Mouse (Mus musculus) hindbrain, embryonic 15.5 days (tissue): ENCODE data around the gene Mrps17. TPM values are rescaled to one million over a fixed set of nuclear protein-coding genes. Genes with fewer than 3 reads are reported as not detected.
"Not testable (repeated sequence)": the region's sequence is repeated elsewhere in the genome, so short reads cannot be mapped to it uniquely, and the experiment has no call there.

Source experiments
- ATAC-seq: fragments of 200-750 bp; cut with Nextera tagmentation; 2 replicates; pipeline ENCODE4 v1.8.0; 2017; ENCODE audit warnings: low read depth, moderate number of reproducible peaks, moderate TSS enrichment; ENCODE audit not compliant: low FRiP score
- H3K27ac ChIP-seq: fragments of 300-500 bp; sonication (generic); replicated peaks from 2 replicates; pipeline ENCODE4 v1.5.1; 2015; ENCODE audit warnings: mild to moderate bottlenecking, inconsistent platforms
- H3K27me3 ChIP-seq: fragments of 300-500 bp; sonication (generic); 2 replicates; pipeline ENCODE4 v1.6.1; 2015; ENCODE audit warnings: control low read depth, inconsistent platforms
- H3K36me3 ChIP-seq: fragments of 300-500 bp; sonication (generic); 2 replicates; pipeline ENCODE4 v1.6.1; 2015; ENCODE audit warnings: control low read depth, inconsistent platforms
- H3K4me1 ChIP-seq: fragments of 300-500 bp; sonication (generic); replicated peaks from 2 replicates; pipeline ENCODE4 v1.6.1; 2015; ENCODE audit warnings: control low read depth, inconsistent platforms
- H3K4me2 ChIP-seq: fragments of 300-500 bp; sonication (generic); 2 replicates; pipeline ENCODE4 v1.6.1; 2015; ENCODE audit warnings: moderate library complexity, mild to moderate bottlenecking, inconsistent platforms
- H3K4me3 ChIP-seq: fragments of 300-500 bp; sonication (generic); 2 replicates; pipeline ENCODE4 v1.5.1; 2015; ENCODE audit warnings: mild to moderate bottlenecking, inconsistent platforms
- H3K9ac ChIP-seq: fragments of 300-500 bp; sonication (generic); 2 replicates; pipeline ENCODE4 v1.6.1; 2015; ENCODE audit warnings: inconsistent platforms
- H3K9me3 ChIP-seq: fragments of 300-500 bp; sonication (generic); 2 replicates; pipeline ENCODE4 v1.6.1; 2016; ENCODE audit warnings: control low read depth, inconsistent platforms
- WGBS: fragments of 180-500 bp; shearing (Covaris S2); methylation state at CpG from one replicate; pipeline ENCODE4 v1.1.7; 2015; 5-methylcytosine and 5-hydroxymethylcytosine counted together
- polyA plus RNA-seq: library from polyadenylated mRNA; unstranded; fragments of >200 nt; fragmentation: Nextera tagmentation; extraction: Ambion mirVana; gene quantifications from 2 replicates; pipeline ENCODE4 v1.2.1, GENCODE M21; 2015

Gene Mrps17
- polyA plus RNA-seq: 162 and 169 TPM in 2 replicates

DNA sequence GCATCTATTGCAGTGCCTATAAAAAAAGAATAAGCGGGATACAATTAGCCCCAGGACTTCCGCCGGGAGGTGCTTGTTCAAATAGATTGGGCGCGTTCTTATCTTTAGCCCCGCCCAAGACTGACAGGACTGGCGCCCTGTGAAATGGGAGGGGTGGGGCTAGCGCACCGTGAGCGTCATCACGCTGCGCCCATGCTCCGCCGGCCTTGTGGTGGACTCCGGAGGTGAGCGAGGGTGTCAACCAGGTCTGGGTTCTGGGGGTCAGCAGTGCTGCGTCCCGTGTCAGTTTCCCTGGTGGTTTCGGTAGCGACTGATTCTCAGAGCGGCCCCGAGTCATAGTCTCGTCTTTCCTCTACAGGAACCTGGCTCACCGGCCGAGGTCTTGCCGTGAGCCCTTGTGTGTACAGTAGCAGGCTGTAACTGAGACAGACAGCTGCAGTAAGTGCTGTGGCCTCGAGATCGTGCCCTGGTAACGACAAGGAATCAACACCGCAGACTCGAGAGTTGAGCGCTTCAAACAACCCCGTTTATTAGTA lies at the start of gene Mrps17:
Mrps17 (plus strand) TSS at position 172 of the 536 bp plus-strand sequence.
- no peaks in the 10 kb centered on the region for H3K27me3 ChIP-seq
- no peaks in the 10 kb centered on the region for H3K9me3 ChIP-seq
- H3K4me3 ChIP-seq: peak within 1 kb of the TSS; percentile 96
- H3K36me3 ChIP-seq: peaks cover 23% of the 10 kb centered on the region
- WGBS: under 1% methylated on average over 33 of the region's 33 CpGs
- peaks cover 11% of the 10 kb centered on the region for H3K4me1 ChIP-seq
- peak within 1 kb of the TSS; percentile 82 for H3K9ac ChIP-seq
- peak within 1 kb of the TSS; percentile 89 for H3K4me2 ChIP-seq
- peak within 1 kb of the TSS; percentile 75; the same call in 1 of the 2 replicates for H3K27ac ChIP-seq
- ATAC-seq: peak; percentile 98

DNA sequence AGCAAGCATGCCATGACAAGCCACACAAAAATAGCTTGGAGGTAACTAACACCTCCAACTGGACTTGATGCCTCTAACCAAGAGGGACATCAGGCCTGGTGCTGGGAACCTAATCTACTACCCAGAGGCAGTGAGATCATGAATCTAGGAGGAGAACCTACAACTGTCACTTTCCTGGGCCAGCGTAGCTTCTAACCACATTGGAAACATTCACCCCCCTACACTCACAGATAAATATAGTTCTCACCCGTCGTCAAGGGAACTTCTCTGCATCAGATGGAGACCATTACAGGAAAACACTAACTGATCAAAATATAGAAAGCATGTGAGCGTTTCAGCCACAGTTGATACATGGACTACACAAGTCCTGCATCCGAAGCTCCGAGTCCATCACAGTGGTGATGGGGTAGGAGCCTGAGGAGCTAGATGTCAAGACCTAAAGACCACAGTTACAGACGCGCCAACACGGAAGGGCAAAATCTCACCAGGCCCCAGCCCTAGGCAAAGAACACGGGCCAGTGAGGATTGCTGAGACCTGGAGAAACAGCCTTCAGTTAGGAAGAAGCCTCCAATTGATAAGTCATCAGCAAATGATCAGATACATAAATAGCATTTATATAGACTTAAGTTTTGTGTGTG lies 48.9 kb upstream of the Mrps17 start:
- H3K27me3 ChIP-seq: no peaks in the 10 kb centered on the region
- H3K4me2 ChIP-seq: no peak overlapping the region
- no peak overlapping the region for H3K9ac ChIP-seq
- H3K9me3 ChIP-seq: no peaks in the 10 kb centered on the region
- no peak overlapping the region for H3K4me3 ChIP-seq
- 98% methylated on average over 10 of the region's 10 CpGs for WGBS
- peaks cover 12% of the 10 kb centered on the region for H3K4me1 ChIP-seq
- H3K27ac ChIP-seq: no peak overlapping the region
- H3K36me3 ChIP-seq: no peaks in the 10 kb centered on the region
- no peak for ATAC-seq

DNA sequence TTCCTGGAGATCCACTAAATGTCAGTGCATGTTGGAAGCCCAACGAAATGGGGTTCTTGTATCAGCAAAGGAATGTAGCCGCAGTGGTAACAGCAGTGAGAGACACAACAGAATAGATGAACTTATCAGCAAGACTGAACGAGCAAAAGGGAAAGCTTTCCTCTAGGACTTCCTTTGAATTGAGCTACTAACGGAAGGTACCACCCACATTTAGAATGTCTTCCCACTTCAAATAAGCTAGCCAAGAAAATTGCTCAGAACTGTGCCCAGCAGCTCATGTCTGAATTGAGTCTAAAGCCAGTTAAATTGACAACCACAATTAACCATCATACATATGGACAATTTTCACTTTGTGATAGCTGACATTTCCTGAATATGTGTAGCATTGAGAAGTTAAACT lies 47.4 kb upstream of the Mrps17 start:
- no peak overlapping the region for H3K9ac ChIP-seq
- H3K4me1 ChIP-seq: peaks cover 12% of the 10 kb centered on the region
- no peaks in the 10 kb centered on the region for H3K36me3 ChIP-seq
- H3K27me3 ChIP-seq: no peaks in the 10 kb centered on the region
- no peak for ATAC-seq
- 88% methylated on average over 4 of the region's 4 CpGs for WGBS
- no peaks in the 10 kb centered on the region for H3K9me3 ChIP-seq
- no peak overlapping the region for H3K4me2 ChIP-seq
- H3K4me3 ChIP-seq: no peak overlapping the region
- H3K27ac ChIP-seq: no peak overlapping the region

DNA sequence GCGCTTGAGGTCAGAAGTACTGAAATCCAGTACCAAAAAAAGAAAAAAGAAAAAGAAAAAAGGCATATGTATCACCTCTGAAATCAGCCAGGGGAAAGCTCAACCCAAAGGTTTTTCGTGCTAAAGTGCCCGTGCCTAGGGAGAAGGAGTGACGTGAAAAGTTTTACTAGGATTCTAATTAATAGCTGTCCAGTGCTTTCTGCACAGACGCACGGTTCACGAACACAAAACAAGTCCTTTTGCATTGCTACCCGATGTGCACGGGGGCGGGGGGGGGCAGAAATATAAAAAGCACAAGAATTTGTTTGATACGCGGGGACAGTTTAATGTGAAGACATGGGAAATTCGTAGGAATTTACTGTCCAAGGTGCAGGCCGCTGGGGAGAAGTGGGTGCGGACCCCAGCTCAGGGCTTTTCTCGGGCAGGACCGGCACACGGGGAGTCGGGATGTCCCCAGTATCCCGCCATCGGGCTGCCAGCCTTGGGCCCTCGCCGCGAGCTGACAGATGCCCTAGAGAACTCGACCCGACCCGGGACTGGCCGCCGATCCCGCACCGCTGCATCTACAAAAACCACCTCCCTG lies 45.8 kb upstream of the Mrps17 start:
- WGBS: under 1% methylated on average over 31 of the region's 31 CpGs
- Histone ChIP-seq H3K4me2 (peak overlapping the region; percentile 93), H3K4me3 (peak overlapping the region; percentile 87), H3K27me3 (no peaks in the 10 kb centered on the region), H3K9me3 (no peaks in the 10 kb centered on the region), H3K4me1 (peaks cover 12% of the 10 kb centered on the region), H3K36me3 (no peaks in the 10 kb centered on the region), H3K9ac (peak overlapping the region; percentile 89), H3K27ac (peak overlapping the region; percentile 74)
- ATAC-seq: peak; percentile 73; the same call in 1 of the 2 replicates

DNA sequence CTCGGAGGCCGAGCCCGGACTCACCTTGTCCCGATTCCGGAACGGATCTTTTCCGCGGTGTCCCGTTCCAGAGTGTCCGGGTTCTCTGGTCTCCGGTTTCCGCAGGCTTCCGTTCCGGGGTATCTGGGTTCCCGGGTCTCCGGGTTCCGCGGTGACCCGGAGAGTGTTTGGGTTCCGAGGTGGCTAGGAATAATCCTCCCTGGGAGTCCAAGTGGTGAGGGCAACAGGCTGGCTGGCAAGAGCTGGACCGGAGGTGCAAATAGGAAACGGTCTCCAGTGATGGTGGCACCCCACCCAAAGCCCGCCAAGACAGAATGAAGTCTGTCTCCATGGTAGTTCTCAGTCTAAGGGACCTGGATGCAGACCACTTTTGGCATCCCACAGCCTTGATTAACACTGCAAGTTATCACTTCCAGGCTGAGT lies 45.2 kb upstream of the Mrps17 start, which contains the start of gene Zfp11:
Zfp11 (minus strand) TSS at position 64 of the 423 bp plus-strand sequence.
- H3K4me3 ChIP-seq: peak within 1 kb of the TSS; percentile 87
- H3K4me2 ChIP-seq: peak within 1 kb of the TSS; percentile 93
- peak within 1 kb of the TSS; percentile 89 for H3K9ac ChIP-seq
- ATAC-seq: peak; percentile 92
- H3K36me3 ChIP-seq: no peaks in the 10 kb centered on the region
- H3K4me1 ChIP-seq: peaks cover 12% of the 10 kb centered on the region
- H3K27ac ChIP-seq: peak within 1 kb of the TSS; percentile 74
- H3K27me3 ChIP-seq: no peaks in the 10 kb centered on the region
- no peaks in the 10 kb centered on the region for H3K9me3 ChIP-seq
- 1% methylated on average over 23 of the region's 23 CpGs for WGBS

DNA sequence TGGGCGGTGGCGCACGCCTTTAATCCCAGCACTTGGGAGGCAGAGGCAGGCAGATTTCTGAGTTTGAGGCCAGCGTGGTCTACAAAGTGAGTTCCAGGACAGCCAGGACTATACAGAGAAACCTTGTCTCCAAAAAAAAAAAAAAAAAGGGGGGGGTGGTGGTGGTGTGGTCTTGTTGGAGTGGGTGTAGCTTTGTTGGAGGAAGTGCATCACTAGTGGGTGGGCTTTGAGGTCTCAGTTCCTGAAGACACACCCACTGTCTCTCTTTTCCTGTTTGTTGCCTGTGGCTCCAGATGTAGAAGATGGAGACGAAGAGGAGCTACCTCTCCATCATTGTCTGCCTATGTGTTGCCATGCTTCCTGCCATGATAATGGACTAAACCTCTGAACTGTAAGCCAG lies 30.2 kb upstream of the Mrps17 start:
- H3K9ac ChIP-seq, H3K36me3 ChIP-seq, H3K4me2 ChIP-seq, H3K4me3 ChIP-seq, H3K9me3 ChIP-seq, ATAC-seq, H3K27ac ChIP-seq, H3K4me1 ChIP-seq, H3K27me3 ChIP-seq: not testable (repeated sequence)
- WGBS: 85% methylated on average over 5 of the region's 5 CpGs

DNA sequence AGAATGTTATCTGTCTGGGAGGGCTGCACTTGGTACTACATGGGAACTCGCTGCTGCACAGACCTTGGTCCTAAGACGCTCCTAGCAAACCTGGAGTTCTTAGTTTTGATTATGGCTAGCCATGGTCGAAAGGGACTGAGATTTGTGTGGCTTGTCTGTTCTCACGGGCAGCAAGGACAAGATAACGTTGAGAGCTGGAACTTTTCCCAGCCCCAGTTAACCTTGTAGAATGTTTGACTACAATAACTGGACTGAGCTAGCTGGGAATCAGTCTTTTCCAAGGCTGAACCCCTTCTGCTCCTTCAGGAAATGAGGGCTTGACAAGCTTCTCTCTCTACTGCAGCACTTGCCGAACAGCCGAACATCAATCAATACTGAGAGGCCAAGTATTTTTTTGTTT lies 27.7 kb upstream of the Mrps17 start:
- no peak for ATAC-seq
- H3K9ac ChIP-seq: no peak overlapping the region

DNA sequence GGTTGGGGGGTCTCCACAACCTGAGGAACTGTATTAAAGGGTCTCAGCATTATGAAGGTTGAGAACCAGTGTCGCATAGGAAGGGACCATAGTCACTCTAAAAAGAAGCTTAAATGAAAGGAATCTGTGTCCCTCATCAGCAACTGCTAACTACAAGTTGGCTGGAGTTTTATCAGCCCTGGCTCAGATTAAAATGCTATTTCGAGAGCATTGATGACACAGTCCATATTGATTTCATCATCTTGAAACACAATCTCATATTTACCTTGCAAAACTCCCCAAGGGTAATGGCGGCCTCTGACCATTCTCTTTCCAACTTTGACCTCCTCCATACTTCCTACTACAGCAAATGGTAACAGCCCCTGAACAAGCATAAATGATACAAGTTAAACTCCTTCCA lies 24.8 kb upstream of the Mrps17 start:
- Histone ChIP-seq H3K27ac (no peak overlapping the region), H3K36me3 (no peaks in the 10 kb centered on the region), H3K4me1 (no peaks in the 10 kb centered on the region), H3K9me3 (no peaks in the 10 kb centered on the region), H3K4me3 (no peak overlapping the region), H3K4me2 (no peak overlapping the region), H3K9ac (no peak overlapping the region), H3K27me3 (no peaks in the 10 kb centered on the region)
- ATAC-seq: no peak
- 87% methylated on average over 3 of the region's 3 CpGs for WGBS

More for the DNA sequence above, 27.7 kb upstream of the Mrps17 start:
- Histone ChIP-seq H3K9me3 (no peaks in the 10 kb centered on the region), H3K4me1 (no peaks in the 10 kb centered on the region), H3K27ac (no peak overlapping the region), H3K27me3 (no peaks in the 10 kb centered on the region), H3K36me3 (no peaks in the 10 kb centered on the region), H3K4me3 (no peak overlapping the region), H3K4me2 (no peak overlapping the region)
- 89% methylated on average over 7 of the region's 7 CpGs for WGBS

DNA sequence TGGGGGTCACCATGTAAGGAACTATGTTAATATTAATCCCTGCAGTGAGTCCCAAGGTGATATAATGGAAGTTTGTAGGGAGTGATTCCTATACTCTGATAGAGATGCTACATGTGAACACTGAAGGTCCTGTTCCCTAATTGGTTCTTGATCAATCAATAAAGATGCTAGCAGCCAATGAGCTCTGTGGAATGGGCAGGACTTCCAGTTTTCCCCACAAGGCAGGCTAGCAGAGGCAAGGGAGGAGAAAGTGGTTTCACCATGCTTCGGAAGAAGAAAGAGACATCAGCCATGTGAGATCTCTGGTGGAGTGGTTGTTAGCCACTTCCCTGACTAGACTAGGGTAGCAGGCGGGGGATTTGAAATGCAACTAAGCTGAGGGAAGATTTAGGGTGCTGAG lies 14.8 kb upstream of the Mrps17 start:
- Histone ChIP-seq H3K27me3 (0 out of 2 replicates have a peak, but pooled peaks cover 8% of the 10 kb centered on the region), H3K27ac (no peak overlapping the region), H3K36me3 (no peaks in the 10 kb centered on the region), H3K4me2 (no peak overlapping the region), H3K4me1 (no peaks in the 10 kb centered on the region), H3K4me3 (no peak overlapping the region), H3K9ac (no peak overlapping the region), H3K9me3 (no peaks in the 10 kb centered on the region)
- ATAC-seq: no peak
- 40% methylated on average over 2 of the region's 2 CpGs for WGBS

DNA sequence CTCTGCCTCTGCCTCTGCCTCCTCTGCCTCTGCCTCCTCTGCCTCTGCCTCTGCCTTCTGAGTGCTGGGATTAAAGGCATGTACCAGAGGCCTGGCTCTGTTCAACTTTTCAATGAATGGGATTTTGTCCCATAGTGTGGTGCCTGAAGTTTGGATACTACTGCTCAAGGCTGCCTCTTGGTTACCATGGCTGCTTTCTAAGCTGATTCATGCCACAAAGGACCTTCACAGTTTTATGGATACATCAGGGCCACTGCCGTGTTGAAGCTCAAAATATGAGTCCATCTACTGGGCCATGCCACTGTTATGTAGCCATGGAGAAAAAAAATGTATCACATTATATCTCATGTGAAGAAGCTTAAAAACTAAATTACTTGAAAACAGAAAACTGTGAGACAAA lies 13.6 kb upstream of the Mrps17 start:
- H3K4me2 ChIP-seq: no peak overlapping the region
- 79% methylated on average over 1 of the region's 1 CpGs for WGBS
- ATAC-seq: no peak
- no peaks in the 10 kb centered on the region for H3K4me1 ChIP-seq
- H3K27me3 ChIP-seq: 0 out of 2 replicates have a peak, but pooled peaks cover 6% of the 10 kb centered on the region
- no peaks in the 10 kb centered on the region for H3K36me3 ChIP-seq
- H3K4me3 ChIP-seq: no peak overlapping the region
- H3K27ac ChIP-seq: no peak overlapping the region
- no peak overlapping the region for H3K9ac ChIP-seq
- H3K9me3 ChIP-seq: no peaks in the 10 kb centered on the region

DNA sequence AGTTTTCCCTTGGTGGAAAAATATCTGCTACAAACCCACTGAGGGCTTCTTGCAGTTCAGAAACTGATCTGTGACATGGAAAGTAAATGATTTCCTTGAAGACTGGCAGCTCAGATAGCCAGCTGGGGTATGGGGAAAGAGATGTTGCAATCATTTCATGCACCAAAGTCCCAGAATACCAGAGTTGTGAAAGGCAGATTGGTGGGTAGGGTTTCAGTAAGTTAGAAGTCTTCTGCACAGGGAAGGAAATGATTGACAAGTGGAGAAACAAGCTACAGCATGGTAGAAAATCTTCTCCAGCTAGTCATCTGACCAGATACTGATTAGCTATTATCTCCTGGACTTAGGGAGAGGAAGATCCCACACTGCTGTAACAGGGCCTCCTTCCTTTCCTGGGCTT lies 11.9 kb upstream of the Mrps17 start:
- Histone ChIP-seq H3K4me2 (no peak overlapping the region), H3K4me3 (no peak overlapping the region), H3K9me3 (no peaks in the 10 kb centered on the region)

DNA sequence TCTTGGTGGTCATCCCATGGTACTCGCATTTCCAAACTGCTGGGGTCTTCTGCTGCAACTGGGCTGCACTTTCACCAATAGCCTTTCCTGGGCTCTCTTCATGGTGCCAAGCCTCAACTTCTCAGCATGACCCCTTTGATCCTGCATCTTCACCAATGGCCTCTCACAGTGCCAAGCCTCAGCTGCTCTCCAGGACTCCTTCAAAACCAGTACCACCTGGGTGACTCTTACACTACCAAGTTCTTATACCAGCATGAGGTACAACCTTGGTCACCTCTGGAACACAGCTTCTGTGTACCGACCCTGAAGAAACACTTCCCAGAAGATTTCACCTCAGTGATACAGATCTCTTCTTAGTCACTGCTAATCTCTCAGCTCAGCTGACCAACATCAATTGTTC lies 6.9 kb upstream of the Mrps17 start, which contains the start of gene Sept14:
Sept14 (minus strand) TSS at position 101 of the 400 bp plus-strand sequence.
- WGBS: 64% methylated on average over 2 of the region's 2 CpGs
- no peak within 1 kb of the TSS for H3K27ac ChIP-seq
- H3K9me3 ChIP-seq: no peaks in the 10 kb centered on the region
- no peaks in the 10 kb centered on the region for H3K4me1 ChIP-seq
- no peaks in the 10 kb centered on the region for H3K27me3 ChIP-seq
- no peak for ATAC-seq
- H3K4me3 ChIP-seq: no peak within 1 kb of the TSS
- H3K36me3 ChIP-seq: no peaks in the 10 kb centered on the region
- H3K9ac ChIP-seq: no peak within 1 kb of the TSS
- H3K4me2 ChIP-seq: no peak within 1 kb of the TSS

More for the DNA sequence above, 11.9 kb upstream of the Mrps17 start:
- no peak for ATAC-seq
- no peak overlapping the region for H3K9ac ChIP-seq
- H3K27me3 ChIP-seq: 0 out of 2 replicates have a peak, but pooled peaks cover 4% of the 10 kb centered on the region
- H3K36me3 ChIP-seq: no peaks in the 10 kb centered on the region
- no peaks in the 10 kb centered on the region for H3K4me1 ChIP-seq
- H3K27ac ChIP-seq: no peak overlapping the region
